Mouse (Mus musculus) limb, embryonic 14.5 days (tissue): ENCODE measurements at regions not wholly inside any gene's neighbourhood (a gene's known extent, or its start where the extent isn't known, plus 50 kb on each side); places are given as distances from the start of the nearest gene placed in this dataset.

ENCODE experiments used
- ATAC-seq: fragments of 200-750 bp; cut with Nextera tagmentation; 2 replicates; pipeline ENCODE4 v1.8.0; 2017; ENCODE audit warnings: low read depth, moderate number of reproducible peaks, moderate TSS enrichment; ENCODE audit not compliant: low FRiP score
- DNase-seq: peaks from one replicate; pipeline ENCODE4 v3.0.0-alpha.2; 2015; ENCODE audit warnings: low spot score
- H3K27ac ChIP-seq: fragments of 300-500 bp; sonication (generic); replicated peaks from 2 replicates; pipeline ENCODE4 v1.5.1; 2014; ENCODE audit warnings: low read depth, mild to moderate bottlenecking, low read length, moderate library complexity, mixed read lengths
- H3K27me3 ChIP-seq: fragments of 300-500 bp; sonication (generic); 2 replicates; pipeline ENCODE4 v1.6.1; 2014; ENCODE audit warnings: low read length, mixed read lengths; ENCODE audit not compliant: control insufficient read depth, insufficient read depth
- H3K36me3 ChIP-seq: fragments of 300-500 bp; sonication (generic); 2 replicates; pipeline ENCODE4 v1.6.1; 2014; ENCODE audit warnings: mild to moderate bottlenecking, low read length, moderate library complexity, mixed read lengths; ENCODE audit not compliant: control insufficient read depth, insufficient read depth
- H3K4me1 ChIP-seq: fragments of 300-500 bp; sonication (generic); 2 replicates; pipeline ENCODE4 v1.6.1; 2014; ENCODE audit warnings: antibody characterized with exemption, low read length, mixed read lengths; ENCODE audit not compliant: control insufficient read depth, insufficient read depth
- H3K4me2 ChIP-seq: fragments of 300-500 bp; sonication (generic); replicated peaks from 2 replicates; pipeline ENCODE4 v1.6.1; 2014; ENCODE audit warnings: low read depth, mild to moderate bottlenecking, low read length, moderate library complexity; ENCODE audit not compliant: severe bottlenecking
- H3K4me3 ChIP-seq: fragments of 300-500 bp; sonication (generic); replicated peaks from 2 replicates; pipeline ENCODE4 v1.5.1; 2014; ENCODE audit warnings: low read length
- H3K9ac ChIP-seq: fragments of 300-500 bp; sonication (generic); 2 replicates; pipeline ENCODE4 v1.6.1; 2014; ENCODE audit warnings: mild to moderate bottlenecking, low read depth, low read length, moderate library complexity; ENCODE audit not compliant: severe bottlenecking
- H3K9me3 ChIP-seq: fragments of 300-500 bp; sonication (generic); 2 replicates; pipeline ENCODE4 v1.6.1; 2016; ENCODE audit warnings: low read length; ENCODE audit not compliant: control insufficient read depth
- POLR2A ChIP-seq: fragments of 200-500 bp; IDR thresholded peaks from 2 replicates; pipeline ENCODE4 v1.8.0; 2012; ENCODE audit warnings: inconsistent platforms, mild to moderate bottlenecking, moderate library complexity, borderline replicate concordance; ENCODE audit not compliant: insufficient read depth, insufficient read length; ENCODE audit errors: extremely low read depth
- WGBS: fragments of 180-500 bp; shearing (Covaris S2); extraction: QIAGEN DNeasy Blood & Tissue Kit; methylation state at CpG from one replicate; pipeline ENCODE4 v1.1.7; 2014; 5-methylcytosine and 5-hydroxymethylcytosine counted together

DNA sequence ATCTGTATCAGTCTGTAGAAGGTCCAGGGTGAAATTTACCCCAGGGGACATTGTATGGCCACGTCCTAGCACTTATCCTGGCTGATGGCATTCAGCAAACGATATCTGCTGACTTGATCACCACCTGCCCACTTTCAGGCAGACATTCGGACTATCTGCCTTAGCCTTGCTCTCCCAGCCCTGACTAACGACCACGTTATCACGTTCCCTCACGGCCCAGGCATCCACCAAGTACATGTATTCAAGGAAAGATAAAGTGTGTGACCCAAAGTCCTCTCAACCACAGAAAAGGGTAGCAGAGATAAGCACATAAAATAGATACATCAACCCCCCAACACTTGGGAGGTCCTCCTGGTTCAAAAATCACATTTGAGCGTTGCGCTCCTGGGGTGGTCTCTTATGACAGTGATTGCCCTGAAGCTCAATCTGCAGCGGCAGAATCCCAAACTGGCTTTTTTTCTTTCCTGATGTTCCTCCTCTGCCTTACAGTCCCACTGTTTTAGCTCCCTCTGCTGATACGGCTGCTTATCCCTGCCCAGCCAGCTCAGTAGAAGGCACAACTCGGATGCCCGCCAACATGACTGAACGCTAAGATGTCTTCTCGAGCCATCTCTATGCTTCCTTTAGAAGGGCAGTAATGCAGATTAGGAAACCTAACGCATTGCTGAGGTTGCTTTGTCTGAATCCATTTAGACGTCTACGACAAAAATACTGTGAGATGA, 235.7 kb upstream of the Fat1 start:
- Histone ChIP-seq H3K4me1 (peaks cover 9% of the 10 kb centered on the region), H3K9ac (no peak overlapping the region), H3K4me3 (no peak overlapping the region), H3K4me2 (no peak overlapping the region), H3K27ac (no peak overlapping the region), H3K36me3 (no peaks in the 10 kb centered on the region), H3K9me3 (no peaks in the 10 kb centered on the region), H3K27me3 (no peaks in the 10 kb centered on the region)
- no peak for DNase-seq
- WGBS, result 83% methylated on average over 18 of the region's 18 CpGs
- no peak for ATAC-seq
- TF ChIP-seq POLR2A, result no peak

GRCm38 (mm10) chr8:44704595-44705265, 230.5 kb upstream of the Fat1 start:
- DNase-seq (no peak), ATAC-seq (no peak)
- Histone ChIP-seq H3K4me3 (no peak overlapping the region), H3K9ac (no peak overlapping the region), H3K4me2 (no peak overlapping the region), H3K27me3 (no peaks in the 10 kb centered on the region), H3K9me3 (no peaks in the 10 kb centered on the region), H3K27ac (no peak overlapping the region), H3K4me1 (peaks cover 9% of the 10 kb centered on the region), H3K36me3 (no peaks in the 10 kb centered on the region)
- WGBS, result 85% methylated on average over 9 of the region's 9 CpGs
- TF ChIP-seq POLR2A, result no peak

DNA sequence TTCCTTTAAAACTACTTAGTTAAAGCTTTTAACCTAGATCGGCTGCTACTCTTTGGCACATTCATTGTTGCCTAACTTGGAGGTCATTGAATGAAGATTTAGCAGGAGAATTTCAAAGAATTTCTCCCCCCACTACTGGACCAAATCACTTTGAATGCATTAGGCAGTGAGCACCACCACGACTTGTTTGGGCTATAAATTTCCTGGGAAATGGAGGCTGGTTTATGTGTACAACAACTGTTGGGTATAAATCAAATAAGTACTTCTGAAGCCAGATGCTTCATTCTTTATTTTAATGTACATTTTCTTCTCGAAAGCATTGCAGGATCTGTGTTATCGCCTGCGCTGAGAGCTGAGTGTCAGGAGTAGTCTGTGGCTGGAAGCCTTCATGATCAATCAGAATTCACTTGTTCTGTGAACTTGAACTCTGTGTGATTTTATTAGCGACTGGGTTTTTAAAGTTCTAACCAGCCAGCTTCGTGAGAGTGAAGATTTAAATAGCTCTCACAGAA, 226.5 kb upstream of the Fat1 start:
- Histone ChIP-seq H3K4me2 (no peak overlapping the region), H3K4me1 (peaks cover 9% of the 10 kb centered on the region), H3K9me3 (no peaks in the 10 kb centered on the region), H3K27me3 (no peaks in the 10 kb centered on the region), H3K9ac (no peak overlapping the region), H3K4me3 (no peak overlapping the region), H3K36me3 (no peaks in the 10 kb centered on the region), H3K27ac (no peak overlapping the region)
- WGBS, result 16% methylated on average over 7 of the region's 7 CpGs
- ATAC-seq (no peak), DNase-seq (no peak)
- TF ChIP-seq POLR2A, result no peak

- H3K4me1 ChIP-seq, result peaks cover 9% of the 10 kb centered on the region
- no peak overlapping the region for H3K9ac ChIP-seq
- H3K27ac ChIP-seq, result no peak overlapping the region
- TF ChIP-seq POLR2A, result no peak
- H3K36me3 ChIP-seq, result no peaks in the 10 kb centered on the region
- DNase-seq (peak; percentile 75), ATAC-seq (no peak)
- H3K4me3 ChIP-seq, result no peak overlapping the region
- no peaks in the 10 kb centered on the region for H3K9me3 ChIP-seq
- 10% methylated on average over 6 of the region's 6 CpGs for WGBS
- H3K4me2 ChIP-seq, result no peak overlapping the region
- H3K27me3 ChIP-seq, result no peaks in the 10 kb centered on the region
These were observed 225.9 kb upstream of the Fat1 start for GRCm38 (mm10) chr8:44709171-44709940.

- Histone ChIP-seq H3K9me3 (no peaks in the 10 kb centered on the region), H3K27ac (no peak overlapping the region), H3K9ac (no peak overlapping the region), H3K27me3 (no peaks in the 10 kb centered on the region), H3K4me1 (no peaks in the 10 kb centered on the region), H3K4me2 (no peak overlapping the region), H3K36me3 (no peaks in the 10 kb centered on the region), H3K4me3 (no peak overlapping the region)
- no peak for DNase-seq
- TF ChIP-seq POLR2A, result no peak
- ATAC-seq, result no peak
- WGBS, result 82% methylated on average over 10 of the region's 10 CpGs
These were observed 200.7 kb upstream of the Fat1 start for GRCm38 (mm10) chr8:44734577-44734976.
